Mouse (Mus musculus): ENCODE measurements at regions not wholly inside any gene's neighbourhood (a gene's known extent, or its start where the extent isn't known, plus 50 kb on each side); places are given as distances from the start of the nearest gene placed in this dataset.

GRCm38 (mm10) chr12:70739316-70739715 is 86.0 kb upstream of the Frmd6 start:
- no peak for ATAC-seq (ENCODE audit: insufficient number of reproducible peaks, insufficient read depth, low FRiP score, low TSS enrichment, low read depth)
- Histone ChIP-seq H3K27ac (no peak overlapping the region), H3K36me3 (no peaks in the 10 kb centered on the region), H3K27me3 (no peaks in the 10 kb centered on the region), H3K4me1 (replicated peaks) (peaks cover 16% of the 10 kb centered on the region; the same call in 1 of the 2 replicates), H3K9ac (replicated peaks) (no peak overlapping the region), H3K4me3 (replicated peaks) (no peak overlapping the region), H3K9me3 (no peaks in the 10 kb centered on the region), H3K4me2 (no peak overlapping the region)
- 76% methylated on average over 6 of the region's 6 CpGs for WGBS

- WGBS = 54% methylated on average over 7 of the region's 7 CpGs
- ATAC-seq (ENCODE audit: insufficient number of reproducible peaks, insufficient read depth, low FRiP score, low TSS enrichment, low read depth) = no peak
- peaks cover 16% of the 10 kb centered on the region; the same call in 1 of the 2 replicates for H3K4me1 ChIP-seq (replicated peaks)
These were observed 85.5 kb upstream of the Frmd6 start for GRCm38 (mm10) chr12:70739766-70740165.

DNA sequence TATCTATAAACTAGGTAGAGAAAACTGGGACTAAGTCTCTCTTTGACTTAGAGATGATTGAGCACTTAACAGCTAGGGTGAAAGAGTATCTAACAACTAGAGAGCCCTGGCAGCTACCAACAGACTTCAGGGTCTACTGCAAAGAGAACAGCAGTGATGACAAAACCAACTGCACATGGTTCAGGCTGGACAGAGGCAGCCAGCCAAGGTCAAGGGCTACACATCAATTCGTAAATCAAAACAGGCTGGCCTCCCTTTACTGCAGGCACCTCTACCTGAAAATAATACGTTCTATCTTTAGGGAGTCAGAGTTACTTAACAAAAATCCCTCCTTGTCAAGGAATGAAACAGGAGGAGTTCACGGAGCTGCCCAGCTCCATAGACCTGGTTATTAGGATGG is 82.5 kb upstream of the Frmd6 start:
- H3K27me3 ChIP-seq = no peaks in the 10 kb centered on the region
- H3K27ac ChIP-seq = no peak overlapping the region; the same call in 1 of the 2 replicates
- no peak overlapping the region for H3K9ac ChIP-seq (replicated peaks)
- H3K4me3 ChIP-seq (replicated peaks) = no peak overlapping the region
- no peaks in the 10 kb centered on the region for H3K36me3 ChIP-seq
- H3K4me2 ChIP-seq = no peak overlapping the region
- no peak for ATAC-seq (ENCODE audit: insufficient number of reproducible peaks, insufficient read depth, low FRiP score, low TSS enrichment, low read depth)
- 44% methylated on average over 3 of the region's 3 CpGs for WGBS
- H3K9me3 ChIP-seq = no peaks in the 10 kb centered on the region
- H3K4me1 ChIP-seq (replicated peaks) = peaks cover 16% of the 10 kb centered on the region; the same call in 1 of the 2 replicates

More at GRCm38 (mm10) chr12:70739766-70740165, 85.5 kb upstream of the Frmd6 start:
- Histone ChIP-seq H3K27me3 (no peaks in the 10 kb centered on the region), H3K4me2 (no peak overlapping the region), H3K27ac (no peak overlapping the region), H3K9ac (replicated peaks) (no peak overlapping the region), H3K4me3 (replicated peaks) (no peak overlapping the region), H3K36me3 (no peaks in the 10 kb centered on the region), H3K9me3 (no peaks in the 10 kb centered on the region)

- Histone ChIP-seq H3K4me1 (replicated peaks) (peaks cover 18% of the 10 kb centered on the region), H3K4me3 (replicated peaks) (no peak overlapping the region), H3K36me3 (no peaks in the 10 kb centered on the region), H3K9me3 (no peaks in the 10 kb centered on the region), H3K9ac (replicated peaks) (no peak overlapping the region), H3K27ac (no peak overlapping the region), H3K27me3 (no peaks in the 10 kb centered on the region), H3K4me2 (no peak overlapping the region)
- no peak for ATAC-seq (ENCODE audit: insufficient number of reproducible peaks, insufficient read depth, low FRiP score, low TSS enrichment, low read depth)
- 95% methylated on average over 2 of the region's 2 CpGs for WGBS
These were observed 79.6 kb upstream of the Frmd6 start for GRCm38 (mm10) chr12:70745681-70746080.

- no peaks in the 10 kb centered on the region for H3K9me3 ChIP-seq
- ATAC-seq (ENCODE audit: insufficient number of reproducible peaks, insufficient read depth, low FRiP score, low TSS enrichment, low read depth) = no peak
- no peak overlapping the region for H3K4me2 ChIP-seq
- WGBS = 28% methylated on average over 2 of the region's 2 CpGs
- H3K9ac ChIP-seq (replicated peaks) = no peak overlapping the region
- H3K36me3 ChIP-seq = no peaks in the 10 kb centered on the region
- H3K4me1 ChIP-seq (replicated peaks) = peaks cover 43% of the 10 kb centered on the region
- peak overlapping the region; percentile 94 for H3K27ac ChIP-seq
- H3K27me3 ChIP-seq = no peaks in the 10 kb centered on the region
- H3K4me3 ChIP-seq (replicated peaks) = no peak overlapping the region
These were observed 75.7 kb upstream of the Frmd6 start for GRCm38 (mm10) chr12:70749651-70750050.

DNA sequence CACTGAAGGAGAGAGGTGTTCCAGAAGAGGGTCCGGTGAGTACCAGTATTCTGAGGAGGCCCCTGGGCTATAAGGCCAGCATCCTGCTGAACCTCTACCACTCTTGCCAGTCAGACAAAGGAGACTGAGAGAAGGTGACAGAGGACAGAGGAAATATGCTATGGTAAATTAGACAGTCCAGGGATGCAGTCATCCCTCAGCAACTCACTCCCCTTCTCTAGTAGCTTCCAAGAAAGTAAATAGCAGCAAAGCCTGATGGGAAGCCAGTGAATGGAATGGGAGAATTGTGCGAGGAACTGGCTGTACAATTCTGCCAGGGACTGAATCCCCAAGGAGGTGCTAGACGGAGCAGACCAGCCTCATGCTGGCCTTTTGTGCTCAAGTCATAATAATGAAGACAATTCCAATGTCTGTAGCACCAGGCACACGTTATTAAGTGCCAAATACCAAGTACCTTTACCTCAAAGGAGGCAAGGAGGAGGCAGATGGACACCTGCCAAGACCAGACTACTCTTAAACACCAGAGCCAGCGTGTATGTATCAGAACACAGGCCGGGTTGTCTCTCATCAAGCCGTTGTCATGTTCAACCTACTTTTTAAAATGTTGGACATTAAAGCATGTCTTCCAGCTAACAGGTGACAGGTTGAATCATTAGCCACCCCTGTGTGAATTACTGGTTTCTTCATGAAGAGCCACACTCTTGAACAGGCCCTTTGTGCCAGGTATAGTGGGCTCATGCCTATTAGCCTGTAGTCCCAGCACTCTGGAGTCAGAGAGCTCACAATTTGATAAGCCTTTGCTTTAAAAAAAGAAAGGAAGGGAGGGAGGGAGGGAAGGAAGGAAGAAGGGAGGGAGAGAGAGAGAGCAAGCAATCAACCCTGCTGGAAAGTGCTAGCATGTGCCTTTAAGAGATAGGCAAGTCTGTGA is 74.4 kb upstream of the Frmd6 start:
- Histone ChIP-seq H3K4me1 (replicated peaks) (peaks cover 43% of the 10 kb centered on the region), H3K36me3 (no peaks in the 10 kb centered on the region), H3K4me2 (no peak overlapping the region), H3K9me3 (no peaks in the 10 kb centered on the region), H3K27ac (peak overlapping the region; percentile 94), H3K9ac (replicated peaks) (no peak overlapping the region), H3K4me3 (replicated peaks) (no peak overlapping the region), H3K27me3 (no peaks in the 10 kb centered on the region)
- WGBS = 66% methylated on average over 7 of the region's 7 CpGs
- no peak for ATAC-seq (ENCODE audit: insufficient number of reproducible peaks, insufficient read depth, low FRiP score, low TSS enrichment, low read depth)

DNA sequence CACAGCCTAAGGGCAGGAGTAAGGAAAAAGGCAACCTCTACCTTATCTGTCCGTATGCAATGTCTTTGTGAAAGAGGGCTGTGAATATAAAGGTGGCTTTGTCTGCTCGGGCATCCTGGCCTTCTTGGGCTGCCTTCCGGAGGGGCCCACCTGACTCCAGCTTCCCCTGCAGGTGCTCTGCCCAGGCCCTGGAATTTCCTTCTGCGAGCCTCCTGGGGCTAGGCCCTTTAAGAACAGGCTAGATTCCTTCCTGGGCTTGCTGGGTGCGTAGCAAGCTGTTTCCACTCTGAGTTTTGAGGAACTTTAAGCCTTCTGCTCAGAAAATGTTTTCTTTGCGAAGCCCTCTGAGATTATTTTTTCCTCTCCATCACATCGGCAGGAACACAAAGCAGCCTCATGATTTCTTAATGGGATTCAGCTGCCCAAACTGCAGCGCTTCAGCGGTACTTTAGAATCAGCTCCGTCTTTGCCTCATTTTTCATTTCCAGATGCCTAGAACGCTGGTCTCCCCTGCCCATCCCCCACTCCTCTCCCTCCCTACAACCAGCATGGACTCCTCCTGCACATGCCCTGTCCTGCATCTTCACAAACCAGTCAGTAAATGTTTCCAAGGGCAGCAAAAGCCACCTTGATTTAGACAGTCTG is 72.9 kb upstream of the Frmd6 start:
- peak; percentile 80 for ATAC-seq (ENCODE audit: insufficient number of reproducible peaks, insufficient read depth, low FRiP score, low TSS enrichment, low read depth)
- Histone ChIP-seq H3K4me1 (replicated peaks) (peaks cover 43% of the 10 kb centered on the region), H3K4me3 (replicated peaks) (no peak overlapping the region), H3K27ac (peak overlapping the region; percentile 94), H3K9ac (replicated peaks) (no peak overlapping the region), H3K4me2 (peak overlapping the region; percentile 41), H3K27me3 (no peaks in the 10 kb centered on the region), H3K36me3 (no peaks in the 10 kb centered on the region), H3K9me3 (no peaks in the 10 kb centered on the region)
- WGBS = 11% methylated on average over 11 of the region's 11 CpGs

DNA sequence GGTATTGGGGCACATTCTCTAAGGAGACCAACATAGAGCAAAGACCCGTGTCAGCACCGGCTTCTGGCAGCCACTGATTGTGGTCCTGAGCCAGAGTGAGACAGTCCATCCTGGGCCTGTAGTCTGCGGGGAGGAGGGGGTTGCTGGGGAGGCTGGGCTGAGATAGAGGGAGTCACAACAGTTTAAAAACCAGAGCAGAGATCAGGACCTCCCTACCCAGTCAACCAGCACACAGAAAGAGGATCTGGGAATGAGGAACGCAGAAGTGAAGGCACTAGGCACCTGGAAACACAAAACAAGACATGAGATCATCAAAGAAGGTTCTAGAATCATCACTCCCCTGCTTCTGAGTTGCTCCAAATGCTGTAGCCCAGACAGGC is 72.4 kb upstream of the Frmd6 start:
- ATAC-seq (ENCODE audit: insufficient number of reproducible peaks, insufficient read depth, low FRiP score, low TSS enrichment, low read depth) = peak; percentile 69
- Histone ChIP-seq H3K4me2 (peak overlapping the region; percentile 41), H3K9ac (replicated peaks) (no peak overlapping the region), H3K36me3 (no peaks in the 10 kb centered on the region), H3K4me3 (replicated peaks) (no peak overlapping the region), H3K9me3 (no peaks in the 10 kb centered on the region), H3K27me3 (no peaks in the 10 kb centered on the region), H3K4me1 (replicated peaks) (peaks cover 43% of the 10 kb centered on the region), H3K27ac (peak overlapping the region; percentile 94)
- WGBS = 50% methylated on average over 4 of the region's 4 CpGs

- no peaks in the 10 kb centered on the region for H3K9me3 ChIP-seq
- WGBS = 72% methylated on average over 3 of the region's 3 CpGs
- no peaks in the 10 kb centered on the region for H3K36me3 ChIP-seq
- no peak overlapping the region for H3K4me2 ChIP-seq
- no peak overlapping the region for H3K4me3 ChIP-seq (replicated peaks)
- no peak overlapping the region for H3K9ac ChIP-seq (replicated peaks)
- peaks cover 43% of the 10 kb centered on the region for H3K4me1 ChIP-seq (replicated peaks)
- peak overlapping the region; percentile 94 for H3K27ac ChIP-seq
- ATAC-seq (ENCODE audit: insufficient number of reproducible peaks, insufficient read depth, low FRiP score, low TSS enrichment, low read depth) = no peak
- no peaks in the 10 kb centered on the region for H3K27me3 ChIP-seq
These were observed 71.9 kb upstream of the Frmd6 start for GRCm38 (mm10) chr12:70753458-70753857.

GRCm38 (mm10) chr12:70758080-70758479 is 67.2 kb upstream of the Frmd6 start:
- H3K27ac ChIP-seq = no peak overlapping the region
- no peaks in the 10 kb centered on the region for H3K27me3 ChIP-seq
- H3K36me3 ChIP-seq = no peaks in the 10 kb centered on the region
- 93% methylated on average over 6 of the region's 6 CpGs for WGBS
- H3K4me2 ChIP-seq = no peak overlapping the region
- peaks cover 4% of the 10 kb centered on the region for H3K4me1 ChIP-seq (replicated peaks)
- no peak overlapping the region for H3K4me3 ChIP-seq (replicated peaks)
- no peak overlapping the region for H3K9ac ChIP-seq (replicated peaks)
- no peaks in the 10 kb centered on the region for H3K9me3 ChIP-seq
- ATAC-seq (ENCODE audit: insufficient number of reproducible peaks, insufficient read depth, low FRiP score, low TSS enrichment, low read depth) = no peak

- H3K9ac ChIP-seq (replicated peaks) = no peak overlapping the region
- H3K4me3 ChIP-seq (replicated peaks) = no peak overlapping the region
- ATAC-seq (ENCODE audit: insufficient number of reproducible peaks, insufficient read depth, low FRiP score, low TSS enrichment, low read depth) = no peak
- H3K27ac ChIP-seq = no peak overlapping the region
- H3K4me2 ChIP-seq = no peak overlapping the region
- WGBS = 89% methylated on average over 12 of the region's 12 CpGs
- no peaks in the 10 kb centered on the region for H3K27me3 ChIP-seq
- peaks cover 1% of the 10 kb centered on the region; the same call in 1 of the 2 replicates for H3K4me1 ChIP-seq (replicated peaks)
- H3K9me3 ChIP-seq = no peaks in the 10 kb centered on the region
- H3K36me3 ChIP-seq = no peaks in the 10 kb centered on the region
These were observed 61.8 kb upstream of the Frmd6 start for GRCm38 (mm10) chr12:70763542-70763941.
